Mouse (Mus musculus): ENCODE data around the gene Tmc4. TPM values are rescaled to one million over a fixed set of nuclear protein-coding genes. Genes with fewer than 3 reads are reported as not detected.

Tmc4 gene
- total RNA-seq, 1 experiment = 2.9 TPM

DNA sequence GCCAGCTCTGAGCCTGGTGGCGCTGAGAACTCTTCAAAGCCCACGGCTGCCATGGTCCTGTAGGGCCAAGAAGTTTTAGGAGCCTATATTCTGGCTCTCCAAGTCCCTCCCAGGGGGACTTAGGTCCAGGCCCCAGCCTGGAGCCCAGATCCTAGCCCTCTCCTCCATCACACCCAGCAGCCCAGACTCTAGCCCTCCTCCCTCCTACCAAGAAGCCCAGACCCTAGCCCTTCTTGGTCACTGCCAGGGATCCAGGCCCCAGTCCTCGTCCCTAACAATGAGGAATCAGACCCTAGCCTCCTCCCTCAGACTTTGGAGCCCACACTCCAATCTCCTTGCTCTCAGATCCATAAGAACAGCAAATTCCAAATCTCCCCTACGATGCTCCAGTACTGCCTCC lies 48.3 kb downstream of the Tmc4 start:
- Histone ChIP-seq H3K4me3 (ENCODE audit: insufficient read depth in 1 of 2, low read depth in 1 of 2, low read length in 2 of 2, poor library complexity in 1 of 2, severe bottlenecking in 1 of 2) (peak overlapping the region; percentile 87 to 96), H3K4me1 (ENCODE audit: control insufficient read depth in 2 of 2, insufficient read depth in 2 of 2, low read length in 2 of 2, poor library complexity in 1 of 2) (no peaks in the 10 kb centered on the region), H3K9me3 (ENCODE audit: control insufficient read depth, insufficient read depth, low read depth, low read length) (no peaks in the 10 kb centered on the region), H3K36me3 (ENCODE audit: control insufficient read depth, insufficient read depth, low read length, poor library complexity, severe bottlenecking) (peaks cover 28% of the 10 kb centered on the region), H3K9ac (ENCODE audit: insufficient read depth, low read depth, low read length, poor library complexity, severe bottlenecking) (peak overlapping the region; percentile 89), H3K27ac (ENCODE audit: insufficient read depth, low read depth, low read length, poor library complexity, severe bottlenecking) (no peak overlapping the region)
- TF ChIP-seq MAFK (IDR thresholded peaks at IDR 0.05; ENCODE audit: insufficient read depth, low read depth, low read length) (no peak), HCFC1 (IDR thresholded peaks at IDR 0.05; ENCODE audit: borderline replicate concordance, insufficient read depth, low read length) (no peak), CHD2 (IDR thresholded peaks at IDR 0.05; ENCODE audit: low read depth, low read length) (no peak), ZNF384 (IDR thresholded peaks at IDR 0.05; ENCODE audit: low read depth, low read length) (no peak), ZC3H11A (IDR thresholded peaks at IDR 0.05; ENCODE audit: borderline replicate concordance, low read depth, low read length) (no peak)
- in situ Hi-C loops (cut with MboI; ENCODE audit: low sequenced_read_pairs in 2 of 2, unreplicated experiment in 2 of 2) = no loop called here
- no peak for DNase-seq (ENCODE audit: low read depth, low spot score)

DNA sequence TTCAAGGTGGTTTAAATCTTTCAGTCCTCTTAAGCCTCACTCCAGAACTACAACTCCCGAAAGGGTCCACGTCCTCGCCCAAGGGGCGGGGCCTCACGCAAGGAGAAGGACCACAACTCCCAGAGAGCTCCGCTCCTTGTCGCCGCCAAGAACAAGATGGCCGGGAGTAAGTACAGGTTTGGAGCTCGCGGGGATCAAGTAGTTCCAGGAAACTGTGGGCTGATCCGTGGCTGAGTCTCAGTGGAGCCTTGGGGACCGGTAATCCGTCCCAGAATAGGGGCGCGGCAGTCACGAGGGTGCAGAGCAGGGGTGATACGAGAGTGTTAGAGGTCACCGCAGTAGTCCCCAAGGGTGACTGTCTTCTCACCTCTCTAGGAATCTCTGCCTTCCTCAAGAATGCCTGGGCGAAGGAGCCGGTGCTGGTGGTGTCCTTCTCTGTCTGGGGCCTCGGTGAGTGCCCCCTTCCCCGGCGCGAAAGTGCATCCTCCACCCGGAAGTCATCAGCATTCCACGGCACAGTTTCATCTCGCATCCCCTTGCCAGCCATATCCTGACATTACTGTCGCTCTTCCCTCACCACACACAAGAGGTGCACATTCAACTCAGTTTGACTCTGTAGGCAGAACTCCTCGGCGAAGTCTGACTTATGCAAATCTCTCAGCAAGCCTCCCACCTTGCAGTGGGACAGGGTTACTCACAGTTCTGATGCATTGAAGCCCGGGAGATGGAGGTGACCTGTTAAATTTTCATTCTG lies 59.9 kb downstream of the Tmc4 start, which contains the start of gene Ndufa3:
TSS of gene Ndufa3 (plus strand) at position 132 of the 754 bp plus-strand sequence.
- TF ChIP-seq HCFC1 (IDR thresholded peaks at IDR 0.05; ENCODE audit: borderline replicate concordance, insufficient read depth, low read length) (peak; percentile 98), CHD2 (IDR thresholded peaks at IDR 0.05; ENCODE audit: low read depth, low read length) (no peak)
- Histone ChIP-seq H3K9ac (ENCODE audit: insufficient read depth, low read depth, low read length, poor library complexity, severe bottlenecking) (peak within 1 kb of the TSS; percentile 87), H3K36me3 (ENCODE audit: control insufficient read depth, insufficient read depth, low read length, poor library complexity, severe bottlenecking) (peaks cover 13% of the 10 kb centered on the region), H3K9me3 (ENCODE audit: control insufficient read depth, insufficient read depth, low read depth, low read length) (no peaks in the 10 kb centered on the region), H3K4me3 (ENCODE audit: insufficient read depth in 1 of 2, low read depth in 1 of 2, low read length in 2 of 2, poor library complexity in 1 of 2, severe bottlenecking in 1 of 2) (peak within 1 kb of the TSS; percentile 82 to 98), H3K4me1 (ENCODE audit: control insufficient read depth in 2 of 2, insufficient read depth in 2 of 2, low read length in 2 of 2, poor library complexity in 1 of 2) (no peaks in the 10 kb centered on the region), H3K27ac (ENCODE audit: insufficient read depth, low read depth, low read length, poor library complexity, severe bottlenecking) (peak within 1 kb of the TSS; percentile 4; the same call in 1 of the 2 replicates)
- in situ Hi-C loops (cut with MboI; ENCODE audit: low sequenced_read_pairs in 2 of 2, unreplicated experiment in 2 of 2) = no loop called here
- peak; percentile 92 for DNase-seq (ENCODE audit: low read depth, low spot score)

DNA sequence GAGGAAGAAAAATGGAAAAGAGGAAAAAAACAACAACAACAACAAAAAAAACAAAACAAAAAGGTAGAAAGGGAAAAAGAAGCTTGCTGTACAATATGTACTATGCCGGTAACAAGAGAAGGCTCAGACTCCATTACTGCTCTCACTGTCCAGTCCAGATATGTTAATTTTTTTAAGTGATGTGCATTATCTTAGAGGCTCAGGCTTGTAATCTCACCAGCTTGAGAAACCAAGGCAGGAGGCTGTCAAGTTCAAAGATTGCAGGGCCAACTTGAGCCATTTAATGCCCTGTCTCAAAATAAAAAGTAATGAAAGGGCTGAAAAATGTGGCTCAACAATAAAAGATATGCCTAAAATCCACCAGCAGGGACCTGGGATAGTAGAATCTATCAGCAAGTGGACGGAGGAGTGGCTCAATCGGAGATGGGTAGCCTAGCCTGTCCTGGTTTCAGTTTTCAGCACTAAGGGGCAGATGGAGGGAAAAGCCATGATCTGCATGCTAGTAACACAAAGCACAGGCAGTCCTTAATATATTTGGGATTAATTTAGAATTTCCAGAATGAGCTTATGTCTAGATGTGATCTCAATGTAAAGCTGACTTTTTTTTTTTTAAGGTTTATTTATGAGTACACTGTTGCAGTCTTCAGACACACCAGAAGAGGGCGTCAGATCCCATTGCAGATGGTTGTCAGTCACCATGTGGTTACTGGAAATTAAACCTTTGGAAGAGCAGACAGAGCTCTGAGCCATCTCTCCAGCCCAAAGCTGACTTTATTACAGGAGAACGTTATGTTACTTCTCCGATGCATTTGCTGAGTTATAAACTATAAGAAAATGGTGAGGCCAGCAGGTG lies 60.7 kb downstream of the Tmc4 start:
- Histone ChIP-seq H3K4me1 (ENCODE audit: control insufficient read depth in 2 of 2, insufficient read depth in 2 of 2, low read length in 2 of 2, poor library complexity in 1 of 2) (peaks cover 0 to under 1% of the 10 kb centered on the region in 2 experiments; a peak in 1 of 4 replicates), H3K36me3 (ENCODE audit: control insufficient read depth, insufficient read depth, low read length, poor library complexity, severe bottlenecking) (peaks cover 13% of the 10 kb centered on the region), H3K4me3 (ENCODE audit: insufficient read depth in 1 of 2, low read depth in 1 of 2, low read length in 2 of 2, poor library complexity in 1 of 2, severe bottlenecking in 1 of 2) (peak overlapping the region; percentile 18 to 98; a peak in 3 of 4 replicates), H3K27ac (ENCODE audit: insufficient read depth, low read depth, low read length, poor library complexity, severe bottlenecking) (no peak overlapping the region), H3K9me3 (ENCODE audit: control insufficient read depth, insufficient read depth, low read depth, low read length) (no peaks in the 10 kb centered on the region), H3K9ac (ENCODE audit: insufficient read depth, low read depth, low read length, poor library complexity, severe bottlenecking) (no peak overlapping the region)
- no peak for DNase-seq (ENCODE audit: low read depth, low spot score)
- no peak for TF ChIP-seq HCFC1 (IDR thresholded peaks at IDR 0.05; ENCODE audit: borderline replicate concordance, insufficient read depth, low read length)
- no peak for TF ChIP-seq MAFK (IDR thresholded peaks at IDR 0.05; ENCODE audit: insufficient read depth, low read depth, low read length)
- peak; percentile 90 for TF ChIP-seq ZNF384 (IDR thresholded peaks at IDR 0.05; ENCODE audit: low read depth, low read length)
- no peak for TF ChIP-seq CHD2 (IDR thresholded peaks at IDR 0.05; ENCODE audit: low read depth, low read length)
- TF ChIP-seq ZC3H11A (IDR thresholded peaks at IDR 0.05; ENCODE audit: borderline replicate concordance, low read depth, low read length) = no peak
- in situ Hi-C loops (cut with MboI; ENCODE audit: low sequenced_read_pairs in 2 of 2, unreplicated experiment in 2 of 2) = no loop called here

DNA sequence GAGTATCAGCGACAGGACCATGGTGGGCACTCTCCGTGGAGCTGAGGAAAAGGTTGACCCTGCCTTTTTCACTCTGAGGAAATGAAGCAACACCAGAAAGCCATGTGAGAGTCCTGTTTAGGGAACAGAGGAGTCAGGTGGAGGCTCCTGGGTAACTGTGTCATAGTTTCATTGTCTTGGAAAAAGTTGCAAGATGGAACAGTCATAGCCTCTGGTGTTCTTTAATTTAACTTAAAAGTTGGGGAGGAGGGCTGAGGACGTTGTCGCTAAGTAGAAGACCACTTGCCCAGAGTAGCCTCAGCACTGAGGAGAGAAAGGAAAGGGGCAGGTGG lies 61.3 kb downstream of the Tmc4 start, which contains the start of gene Oscar:
TSS of gene Oscar (minus strand) at position 101 of the 332 bp plus-strand sequence.
- DNase-seq (ENCODE audit: low read depth, low spot score) = no peak
- Histone ChIP-seq H3K36me3 (ENCODE audit: control insufficient read depth, insufficient read depth, low read length, poor library complexity, severe bottlenecking) (peaks cover 12% of the 10 kb centered on the region), H3K4me1 (ENCODE audit: control insufficient read depth in 2 of 2, insufficient read depth in 2 of 2, low read length in 2 of 2, poor library complexity in 1 of 2) (peaks cover 0 to 5% of the 10 kb centered on the region in 2 experiments; a peak in 1 of 4 replicates), H3K9ac (ENCODE audit: insufficient read depth, low read depth, low read length, poor library complexity, severe bottlenecking) (no peak within 1 kb of the TSS), H3K27ac (ENCODE audit: insufficient read depth, low read depth, low read length, poor library complexity, severe bottlenecking) (no peak within 1 kb of the TSS), H3K9me3 (ENCODE audit: control insufficient read depth, insufficient read depth, low read depth, low read length) (no peaks in the 10 kb centered on the region), H3K4me3 (ENCODE audit: insufficient read depth in 1 of 2, low read depth in 1 of 2, low read length in 2 of 2, poor library complexity in 1 of 2, severe bottlenecking in 1 of 2) (peak within 1 kb of the TSS; percentile 18 to 98; a peak in 3 of 4 replicates)
- TF ChIP-seq MAFK (IDR thresholded peaks at IDR 0.05; ENCODE audit: insufficient read depth, low read depth, low read length) = no peak
- TF ChIP-seq CHD2 (IDR thresholded peaks at IDR 0.05; ENCODE audit: low read depth, low read length) = no peak
- no peak for TF ChIP-seq HCFC1 (IDR thresholded peaks at IDR 0.05; ENCODE audit: borderline replicate concordance, insufficient read depth, low read length)
- TF ChIP-seq ZC3H11A (IDR thresholded peaks at IDR 0.05; ENCODE audit: borderline replicate concordance, low read depth, low read length) = no peak
- TF ChIP-seq ZNF384 (IDR thresholded peaks at IDR 0.05; ENCODE audit: low read depth, low read length) = no peak
- in situ Hi-C loops (cut with MboI; ENCODE audit: low sequenced_read_pairs in 2 of 2, unreplicated experiment in 2 of 2) = no loop called here

Other genes with a start within 250 kb of the Tmc4 start
- gene Tarm1, start 174.9 kb downstream of the Tmc4 start, total RNA-seq (2012; rRNA removed) = 0.85 and 1.6 TPM in 2 replicates
- 0.13 and 0.26 TPM in 2 replicates for gene Oscar, start 61.4 kb downstream of the Tmc4 start, total RNA-seq (2012; rRNA removed)
- 236 and 303 TPM in 2 replicates for gene Ndufa3, start 60.2 kb downstream of the Tmc4 start, total RNA-seq (2012; rRNA removed)
- 25.4 and 29.1 TPM in 2 replicates for gene Tfpt, start 47.6 kb downstream of the Tmc4 start, total RNA-seq (2012; rRNA removed)
- gene Prpf31, start 47.6 kb downstream of the Tmc4 start, total RNA-seq (2012; rRNA removed) = 109 and 137 TPM in 2 replicates
- gene Cnot3, start 32.3 kb downstream of the Tmc4 start, total RNA-seq (2012; rRNA removed) = 47.3 and 54.4 TPM in 2 replicates
- gene Leng1, start 11.7 kb downstream of the Tmc4 start, total RNA-seq (2012; rRNA removed) = 4.5 and 5.7 TPM in 2 replicates
- 79.0 and 90.2 TPM in 2 replicates for gene Tsen34, start 15.3 kb upstream of the Tmc4 start, total RNA-seq (2012; rRNA removed)
- gene Mboat7, start 16.0 kb upstream of the Tmc4 start, total RNA-seq (2012; rRNA removed) = 34.4 and 55.9 TPM in 2 replicates
- 2,173 and 2,308 TPM in 2 replicates for gene Rps9, start 26.4 kb upstream of the Tmc4 start, total RNA-seq (2012; rRNA removed)
- gene Pirb, start 42.8 kb upstream of the Tmc4 start, total RNA-seq (2012; rRNA removed) = 0.09 TPM in 1 of 2 replicates, not detected in the other
- not detected in 2 replicates for gene Gm15448, start 148.1 kb upstream of the Tmc4 start, total RNA-seq (2012; rRNA removed)
- gene Pira2, start 167.5 kb upstream of the Tmc4 start, total RNA-seq (2012; rRNA removed) = not detected in 2 replicates
- not detected in 2 replicates for gene Gm14548, start 220.6 kb upstream of the Tmc4 start, total RNA-seq (2012; rRNA removed)
- not detected in 2 replicates for gene Lilra6, start 237.9 kb upstream of the Tmc4 start, total RNA-seq (2012; rRNA removed)

All from ES-E14 (cell line).